Mouse (Mus musculus) kidney, adult 2 months (tissue): ENCODE results near the gene Fam126b. TPM values are rescaled to one million over a fixed set of nuclear protein-coding genes. Genes with fewer than 3 reads are reported as not detected.

Source experiments
- DNase-seq: peaks from one replicate; pipeline ENCODE4 v3.0.0; 2021
- H3K27ac ChIP-seq: fragments of 200-500 bp; 2 replicates; pipeline ENCODE4 v1.5.1; 2012; ENCODE audit warnings: low read depth, low read length, control low read depth, inconsistent platforms; ENCODE audit not compliant: insufficient read depth
- H3K27me3 ChIP-seq: fragments of 200-500 bp; replicated peaks from 2 replicates; pipeline ENCODE4 v1.6.1; 2012; ENCODE audit warnings: mild to moderate bottlenecking, moderate library complexity, low read length, inconsistent platforms; ENCODE audit not compliant: control insufficient read depth, insufficient read depth
- H3K36me3 ChIP-seq: fragments of 200-500 bp; 2 replicates; pipeline ENCODE4 v1.6.1; 2012; ENCODE audit warnings: mild to moderate bottlenecking, moderate library complexity, low read length, inconsistent platforms; ENCODE audit not compliant: control insufficient read depth, insufficient read depth
- H3K4me1 ChIP-seq: fragments of 200-500 bp; 2 replicates; pipeline ENCODE4 v1.6.1; 2011; ENCODE audit warnings: low read length; ENCODE audit not compliant: control insufficient read depth, insufficient read depth
- H3K4me3 ChIP-seq: fragments of 200-500 bp; 2 replicates; pipeline ENCODE4 v1.5.1; 2011; ENCODE audit warnings: mild to moderate bottlenecking, low read depth, low read length, control low read depth; ENCODE audit not compliant: insufficient read depth
- CTCF ChIP-seq: fragments of 200-500 bp; conservative IDR thresholded peaks from 2 replicates; pipeline ENCODE4 v1.5.1; 2011; ENCODE audit warnings: low read depth, mild to moderate bottlenecking, control low read depth, low read length, moderate library complexity, mixed read lengths; ENCODE audit not compliant: insufficient read depth, insufficient read length
- POLR2A ChIP-seq: fragments of 200-500 bp; IDR thresholded peaks from one replicate; pipeline ENCODE4 v1.6.1; 2011; ENCODE audit warnings: low read depth, low read length, control low read depth
- WGBS: fragments of 180-500 bp; shearing (Covaris S2); methylation state at CpG from one replicate; pipeline ENCODE4 v1.1.7; 2018; 5-methylcytosine and 5-hydroxymethylcytosine counted together
- polyA plus RNA-seq: library from polyadenylated mRNA; depleted of rRNA; stranded (reverse); fragments of >200 nt; gene quantifications from 2 replicates; pipeline ENCODE4 v1.2.3, GENCODE M21; 2012

Fam126b gene
- polyA plus RNA-seq, 1 experiment: 5.3 TPM

DNA sequence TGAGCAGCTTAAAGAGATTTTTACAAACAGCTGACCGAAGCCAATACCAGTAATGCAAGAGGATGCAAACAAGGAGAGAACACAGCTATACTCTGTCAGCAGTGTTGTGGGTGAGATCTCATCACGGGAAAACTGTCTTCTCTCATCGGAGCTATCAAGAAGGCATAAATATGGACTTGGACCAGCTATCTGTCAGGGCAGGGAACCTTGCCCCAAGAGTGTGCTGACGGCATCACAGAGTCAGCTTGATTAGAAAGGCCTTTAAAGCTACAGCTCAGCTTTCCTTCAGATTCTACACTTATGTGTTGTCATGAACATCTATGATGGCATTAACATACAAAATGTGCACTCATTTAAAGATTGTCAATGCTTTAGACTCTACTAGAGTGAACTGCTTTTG, 16.6 kb upstream of the Fam126b start:
- Histone ChIP-seq H3K4me3 (no peak overlapping the region), H3K36me3 (no peaks in the 10 kb centered on the region), H3K27ac (no peak overlapping the region), H3K4me1 (no peaks in the 10 kb centered on the region), H3K27me3 (no peaks in the 10 kb centered on the region)
- WGBS: 65% methylated on average over 4 of the region's 4 CpGs
- peak; percentile 35 for DNase-seq
- no peak for TF ChIP-seq CTCF
- TF ChIP-seq POLR2A: no peak

DNA sequence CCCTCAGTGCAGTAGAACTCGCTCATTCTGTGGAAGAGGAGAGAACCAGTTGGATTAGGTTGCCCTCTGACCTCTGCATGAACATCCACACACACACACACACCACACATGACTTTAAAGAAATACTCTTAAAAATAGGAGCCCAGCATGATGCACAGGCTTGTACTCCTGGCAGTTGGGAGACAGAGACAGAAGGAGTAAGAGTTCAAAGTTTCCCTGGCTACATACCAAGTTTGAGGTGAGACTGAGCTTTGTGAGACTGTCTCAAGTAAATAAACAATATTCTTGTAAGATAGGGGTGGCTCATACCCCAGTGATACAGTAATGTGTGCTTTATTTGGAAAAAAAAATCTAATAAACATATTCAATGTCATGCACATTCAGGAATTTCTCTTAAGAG, 1.4 kb upstream of the Fam126b start:
- TF ChIP-seq POLR2A (no peak), CTCF (no peak)
- WGBS: 36% methylated on average over 1 of the region's 1 CpGs
- 0 out of 2 replicates have a peak overlapping the region, but pooled peaks have one; percentile 22 for H3K4me3 ChIP-seq
- H3K36me3 ChIP-seq: no peaks in the 10 kb centered on the region
- H3K27me3 ChIP-seq: no peaks in the 10 kb centered on the region
- no peak overlapping the region for H3K27ac ChIP-seq
- peak; percentile 67 for DNase-seq
- H3K4me1 ChIP-seq: no peaks in the 10 kb centered on the region; the same call in 1 of the 2 replicates

DNA sequence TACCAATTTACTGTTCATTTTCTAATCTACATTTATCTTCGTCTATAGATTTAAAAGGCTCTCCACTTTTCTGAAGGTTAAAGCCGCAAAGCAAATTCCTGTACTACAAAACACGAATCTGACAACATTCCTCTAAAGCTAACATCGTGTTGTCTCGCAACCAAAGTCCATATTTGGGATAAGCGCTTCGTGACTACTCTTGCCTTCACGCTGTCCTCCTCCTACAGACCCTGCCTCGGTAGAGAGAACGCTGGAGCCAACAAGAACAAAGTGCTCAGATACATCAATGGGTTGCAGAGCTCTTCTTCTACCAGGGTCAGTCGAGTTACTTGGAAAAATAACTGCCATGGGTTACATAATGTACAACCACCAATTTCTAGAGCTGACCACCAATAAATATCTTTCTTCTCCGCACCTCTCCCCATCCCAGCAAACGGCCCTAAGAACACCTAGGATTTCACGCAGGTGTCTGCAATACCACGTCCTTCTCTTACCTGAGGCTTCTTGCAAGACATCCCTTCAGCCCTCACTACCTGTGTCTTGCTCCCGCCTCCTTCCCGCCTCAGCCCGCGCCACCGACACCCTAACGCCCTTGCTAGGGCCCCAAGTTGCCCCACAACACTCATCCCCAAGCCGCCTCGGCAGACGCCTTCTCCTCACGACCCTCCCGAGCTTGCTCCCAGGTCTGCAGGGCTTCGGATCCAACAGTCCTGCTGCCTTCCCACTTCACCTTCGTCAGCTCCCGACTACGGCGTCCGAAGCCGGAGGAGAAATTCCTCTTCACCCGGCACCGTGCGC, 551 bp downstream of the Fam126b start:
- no peaks in the 10 kb centered on the region; the same call in 1 of the 2 replicates for H3K4me1 ChIP-seq
- 1% methylated on average over 36 of the region's 36 CpGs for WGBS
- TF ChIP-seq CTCF: no peak
- TF ChIP-seq POLR2A: no peak
- peak; percentile 29 for DNase-seq
- peak overlapping the region; percentile 91 for H3K4me3 ChIP-seq
- no peaks in the 10 kb centered on the region for H3K36me3 ChIP-seq
- H3K27me3 ChIP-seq: no peaks in the 10 kb centered on the region
- H3K27ac ChIP-seq: peak overlapping the region; percentile 60

DNA sequence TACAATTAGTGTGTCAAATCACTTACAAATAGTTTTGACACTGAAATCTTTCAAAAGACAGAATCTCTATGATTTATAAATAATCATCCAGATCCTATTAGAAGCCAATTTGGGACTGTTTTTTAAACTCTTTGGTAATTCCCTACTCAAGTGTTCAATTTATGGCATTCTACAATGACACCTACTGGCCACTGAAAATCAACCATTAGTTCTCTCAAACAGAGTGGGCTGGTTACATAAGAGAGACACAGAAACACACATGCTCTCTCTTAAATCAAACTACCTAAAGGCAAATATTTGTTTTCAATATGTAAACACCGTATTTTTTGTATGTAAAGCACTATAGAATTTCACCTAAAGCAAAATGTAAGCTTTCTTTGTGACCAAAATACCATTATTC, 1.9 kb downstream of the Fam126b start:
- no peak overlapping the region for H3K27ac ChIP-seq
- H3K4me3 ChIP-seq: no peak overlapping the region
- H3K4me1 ChIP-seq: no peaks in the 10 kb centered on the region; the same call in 1 of the 2 replicates
- no peaks in the 10 kb centered on the region for H3K27me3 ChIP-seq
- no peaks in the 10 kb centered on the region for H3K36me3 ChIP-seq
- WGBS: 70% methylated on average over 1 of the region's 1 CpGs
- TF ChIP-seq POLR2A: no peak
- no peak for TF ChIP-seq CTCF
- peak; percentile 58 for DNase-seq

DNA sequence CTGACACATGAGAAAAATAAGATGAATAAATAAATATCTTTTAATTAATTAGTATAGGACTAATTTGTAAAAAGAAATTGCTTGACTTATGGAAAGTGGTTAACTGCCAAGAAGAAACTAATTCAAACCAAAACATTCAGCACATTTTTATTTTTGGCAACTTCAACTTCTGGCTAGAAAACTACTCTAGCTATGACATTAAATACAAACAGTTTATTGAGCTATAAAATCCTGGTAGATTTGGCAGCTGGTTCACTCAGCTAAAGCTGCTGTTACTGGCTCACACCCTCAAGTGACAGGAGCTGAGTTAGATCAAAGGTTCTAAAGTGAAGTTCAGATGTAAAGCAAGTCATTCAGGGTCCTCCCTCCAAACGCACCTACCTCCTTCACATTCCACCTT, 3.5 kb downstream of the Fam126b start:
- H3K4me3 ChIP-seq: no peak overlapping the region
- H3K27ac ChIP-seq: no peak overlapping the region
- TF ChIP-seq POLR2A (no peak), CTCF (no peak)
- no peak for DNase-seq
- 37% methylated on average over 1 of the region's 1 CpGs for WGBS
- H3K4me1 ChIP-seq: no peaks in the 10 kb centered on the region; the same call in 1 of the 2 replicates
- no peaks in the 10 kb centered on the region for H3K27me3 ChIP-seq
- H3K36me3 ChIP-seq: no peaks in the 10 kb centered on the region

DNA sequence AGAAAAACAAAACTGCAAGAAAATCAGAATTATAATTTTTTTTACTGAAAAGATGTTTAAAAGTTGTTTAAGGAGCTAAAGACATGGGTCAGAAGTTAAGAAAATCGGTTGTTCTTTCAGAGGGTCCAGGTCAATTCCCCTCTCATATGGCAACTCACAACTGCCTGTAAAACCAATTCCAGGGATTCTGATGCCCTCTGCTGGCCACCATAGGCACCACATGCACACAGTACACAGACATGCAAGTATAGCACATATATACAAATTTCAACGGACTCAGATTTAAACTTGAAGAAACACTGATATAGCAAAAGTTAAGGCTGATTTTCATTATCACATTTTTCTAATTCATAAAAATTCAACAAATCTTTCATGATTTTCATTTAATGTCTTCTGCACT, 6.9 kb downstream of the Fam126b start:
- Histone ChIP-seq H3K4me3 (no peak overlapping the region), H3K4me1 (0 out of 2 replicates have a peak, but pooled peaks cover 3% of the 10 kb centered on the region), H3K27me3 (no peaks in the 10 kb centered on the region), H3K27ac (no peak overlapping the region), H3K36me3 (no peaks in the 10 kb centered on the region)
- DNase-seq: peak; percentile 56
- WGBS: 81% methylated on average over 2 of the region's 2 CpGs
- TF ChIP-seq POLR2A (no peak), CTCF (peak; percentile 62)

DNA sequence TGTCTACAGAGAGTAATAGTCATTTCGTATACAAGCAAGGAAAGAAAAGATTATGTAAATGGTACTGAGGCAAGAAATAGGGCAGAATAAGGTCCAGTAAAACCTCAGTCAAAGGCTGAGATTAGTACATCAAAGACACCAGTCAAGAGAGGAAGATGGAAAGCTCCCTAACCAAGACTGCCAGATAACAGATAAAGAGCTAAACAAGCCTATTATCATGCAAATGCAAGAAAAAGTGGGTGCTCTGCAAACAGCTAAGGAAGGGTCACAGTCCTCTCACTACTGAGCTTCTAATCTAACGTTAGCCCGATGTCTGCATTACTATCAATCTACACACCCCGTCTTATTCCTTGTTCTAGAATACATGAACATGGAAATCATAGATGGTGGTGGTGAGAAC, 15.7 kb downstream of the Fam126b start:
- H3K36me3 ChIP-seq: no peaks in the 10 kb centered on the region
- H3K4me1 ChIP-seq: peaks cover 2% of the 10 kb centered on the region; the same call in 1 of the 2 replicates
- no peak overlapping the region for H3K4me3 ChIP-seq
- TF ChIP-seq CTCF (no peak), POLR2A (no peak)
- no peak overlapping the region for H3K27ac ChIP-seq
- DNase-seq: no peak
- WGBS: 69% methylated on average over 4 of the region's 4 CpGs
- H3K27me3 ChIP-seq: no peaks in the 10 kb centered on the region
